Mouse (Mus musculus) midbrain, embryonic 10.5 days (tissue): Measurements from ENCODE around the gene Sulf2. TPM values are rescaled to one million over a fixed set of nuclear protein-coding genes. Genes with fewer than 3 reads are reported as not detected.
A peak's percentile ranks its signal among the peaks of the same experiment; 100 is the strongest.
"Not testable (repeated sequence)": the region's sequence is repeated elsewhere in the genome, so short reads cannot be mapped to it uniquely, and the experiment has no call there.

Source experiments
- DNase-seq: peaks from one replicate; pipeline ENCODE4 v3.0.0-alpha.2; 2017; ENCODE audit warnings: low spot score
- H3K27ac ChIP-seq: fragments of 300-500 bp; sonication (generic); replicated peaks from 2 replicates; pipeline ENCODE4 v1.5.1; 2016; ENCODE audit warnings: mild to moderate bottlenecking
- H3K27me3 ChIP-seq: fragments of 300-500 bp; sonication (generic); 2 replicates; pipeline ENCODE4 v1.6.1; 2016; ENCODE audit warnings: low read depth, mild to moderate bottlenecking; ENCODE audit not compliant: poor library complexity, severe bottlenecking
- H3K36me3 ChIP-seq: fragments of 300-500 bp; sonication (generic); 2 replicates; pipeline ENCODE4 v1.6.1; 2016; ENCODE audit warnings: mild to moderate bottlenecking, moderate library complexity
- H3K4me1 ChIP-seq: fragments of 300-500 bp; sonication (generic); 2 replicates; pipeline ENCODE4 v1.6.1; 2016
- H3K4me3 ChIP-seq: fragments of 300-500 bp; sonication (generic); 2 replicates; pipeline ENCODE4 v1.5.1; 2016; ENCODE audit warnings: mild to moderate bottlenecking, moderate library complexity
- H3K9me3 ChIP-seq: fragments of 300-500 bp; sonication (generic); replicated peaks from 2 replicates; pipeline ENCODE4 v1.6.1; 2016; ENCODE audit warnings: mild to moderate bottlenecking
- WGBS: fragments of 180-500 bp; shearing (Covaris S2); methylation state at CpG from one replicate; pipeline ENCODE4 v1.1.7; 2016; 5-methylcytosine and 5-hydroxymethylcytosine counted together
- polyA plus RNA-seq: library from polyadenylated mRNA; unstranded; fragments of >200 nt; fragmentation: Nextera tagmentation; extraction: Ambion mirVana; gene quantifications from 2 replicates; pipeline ENCODE4 v1.2.1, GENCODE M21; 2016

The Sulf2 gene
- 62.5 and 74.5 TPM in 2 replicates for polyA plus RNA-seq

- under 1% methylated on average over 23 of the region's 23 CpGs for WGBS
Observed at GRCm38 (mm10) chr2:166155454-166155815, at the start of gene Sulf2. TSS of gene Sulf2 (minus strand) at chr2:166155663.

GRCm38 (mm10) chr2:166204174-166204573, 48.7 kb upstream of the Sulf2 start:
- no peaks in the 10 kb centered on the region for H3K9me3 ChIP-seq
- no peak overlapping the region for H3K27ac ChIP-seq
- no peaks in the 10 kb centered on the region for H3K36me3 ChIP-seq
- H3K27me3 ChIP-seq, result peaks cover 37% of the 10 kb centered on the region
- peaks cover 21% of the 10 kb centered on the region for H3K4me1 ChIP-seq
- DNase-seq, result no peak
- WGBS, result 91% methylated on average over 13 of the region's 13 CpGs
- no peak overlapping the region for H3K4me3 ChIP-seq

More at GRCm38 (mm10) chr2:166155454-166155815, at the start of gene Sulf2:
- peaks cover 61% of the 10 kb centered on the region for H3K4me1 ChIP-seq
- H3K27ac ChIP-seq, result peak within 1 kb of the TSS; percentile 94
- peaks cover 41% of the 10 kb centered on the region for H3K27me3 ChIP-seq
- H3K9me3 ChIP-seq, result no peaks in the 10 kb centered on the region
- no peaks in the 10 kb centered on the region; the same call in 1 of the 2 replicates for H3K36me3 ChIP-seq
- H3K4me3 ChIP-seq, result peak within 1 kb of the TSS; percentile 84
- DNase-seq, result peak; percentile 84

GRCm38 (mm10) chr2:166203647-166204046, 48.2 kb upstream of the Sulf2 start:
- Histone ChIP-seq H3K27me3 (peaks cover 42% of the 10 kb centered on the region), H3K4me1 (peaks cover 20% of the 10 kb centered on the region), H3K27ac (no peak overlapping the region), H3K36me3 (no peaks in the 10 kb centered on the region), H3K9me3 (no peaks in the 10 kb centered on the region), H3K4me3 (no peak overlapping the region)
- DNase-seq, result no peak
- WGBS, result 92% methylated on average over 12 of the region's 12 CpGs

DNA sequence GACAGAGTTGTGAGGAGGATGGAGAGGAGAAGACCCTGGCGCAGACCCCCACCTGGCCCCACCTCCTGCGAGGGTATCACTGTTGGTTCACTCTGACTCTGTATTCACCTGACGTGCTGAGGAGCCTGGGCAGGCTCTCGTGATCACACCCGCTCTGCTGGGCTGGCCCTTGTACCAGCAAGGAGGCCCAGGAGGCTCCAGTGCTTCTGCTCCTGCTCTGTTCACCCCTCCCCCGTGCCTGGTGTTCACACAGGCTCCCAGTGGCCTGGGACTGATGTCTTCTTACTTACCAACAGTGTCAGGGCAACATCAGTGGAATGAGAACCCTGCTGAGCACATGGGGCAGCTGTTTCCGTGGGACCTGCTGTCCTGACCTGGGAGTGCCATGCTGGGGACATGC, 42.5 kb upstream of the Sulf2 start:
- H3K36me3 ChIP-seq, result no peaks in the 10 kb centered on the region
- H3K4me3 ChIP-seq, result no peak overlapping the region
- no peaks in the 10 kb centered on the region; the same call in 1 of the 2 replicates for H3K9me3 ChIP-seq
- peak overlapping the region; percentile 23 for H3K27ac ChIP-seq
- no peak for DNase-seq
- H3K27me3 ChIP-seq, result peaks cover 44% of the 10 kb centered on the region
- WGBS, result 46% methylated on average over 7 of the region's 7 CpGs
- peaks cover 29% of the 10 kb centered on the region for H3K4me1 ChIP-seq

DNA sequence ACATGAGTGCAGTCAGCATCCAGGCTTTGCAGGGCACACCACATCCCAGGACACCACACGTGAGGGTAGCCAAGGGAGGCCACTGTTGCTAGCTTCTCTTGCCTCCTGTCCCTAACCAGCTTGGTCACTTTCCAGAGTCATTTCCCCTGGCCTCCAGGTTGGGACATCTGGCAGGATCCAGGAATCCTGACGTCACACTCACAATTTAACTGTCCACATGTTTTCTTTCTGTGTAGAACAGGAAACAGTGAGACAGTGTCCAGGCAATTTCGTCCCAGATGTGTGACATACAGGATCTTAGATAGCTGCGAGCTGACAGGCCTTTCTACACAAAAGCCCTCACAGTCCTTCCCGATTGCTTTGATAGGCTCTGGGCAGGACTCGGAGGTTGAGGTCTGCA, 41.6 kb upstream of the Sulf2 start:
- WGBS, result 79% methylated on average over 6 of the region's 6 CpGs
- Histone ChIP-seq H3K27me3 (peaks cover 40% of the 10 kb centered on the region), H3K4me3 (no peak overlapping the region), H3K9me3 (no peaks in the 10 kb centered on the region; the same call in 1 of the 2 replicates), H3K4me1 (peaks cover 30% of the 10 kb centered on the region), H3K36me3 (no peaks in the 10 kb centered on the region), H3K27ac (no peak overlapping the region)
- no peak for DNase-seq

- H3K36me3 ChIP-seq, result no peaks in the 10 kb centered on the region
- H3K27ac ChIP-seq, result 0 out of 2 replicates have a peak overlapping the region, but pooled peaks have one; percentile 23
- H3K9me3 ChIP-seq, result no peaks in the 10 kb centered on the region; the same call in 1 of the 2 replicates
- WGBS, result 81% methylated on average over 13 of the region's 13 CpGs
- H3K27me3 ChIP-seq, result peaks cover 33% of the 10 kb centered on the region
- DNase-seq, result no peak
- H3K4me3 ChIP-seq, result no peak overlapping the region
- H3K4me1 ChIP-seq, result peaks cover 33% of the 10 kb centered on the region
Observed at GRCm38 (mm10) chr2:166196080-166196786, 40.8 kb upstream of the Sulf2 start.

GRCm38 (mm10) chr2:166195041-166195440, 39.6 kb upstream of the Sulf2 start:
- Histone ChIP-seq H3K4me1 (peaks cover 44% of the 10 kb centered on the region), H3K27ac (no peak overlapping the region)
- 81% methylated on average over 6 of the region's 6 CpGs for WGBS

GRCm38 (mm10) chr2:166194112-166194758, 38.8 kb upstream of the Sulf2 start:
- H3K4me1 ChIP-seq, result peaks cover 44% of the 10 kb centered on the region
- no peaks in the 10 kb centered on the region for H3K36me3 ChIP-seq
- no peak overlapping the region; the same call in 1 of the 2 replicates for H3K27ac ChIP-seq
- 65% methylated on average over 16 of the region's 16 CpGs for WGBS
- DNase-seq, result no peak
- H3K4me3 ChIP-seq, result no peak overlapping the region
- no peaks in the 10 kb centered on the region; the same call in 1 of the 2 replicates for H3K9me3 ChIP-seq
- H3K27me3 ChIP-seq, result peaks cover 25% of the 10 kb centered on the region

More at GRCm38 (mm10) chr2:166195041-166195440, 39.6 kb upstream of the Sulf2 start:
- Histone ChIP-seq H3K9me3 (no peaks in the 10 kb centered on the region; the same call in 1 of the 2 replicates), H3K27me3 (peaks cover 30% of the 10 kb centered on the region), H3K36me3 (no peaks in the 10 kb centered on the region), H3K4me3 (no peak overlapping the region)
- DNase-seq, result no peak

DNA sequence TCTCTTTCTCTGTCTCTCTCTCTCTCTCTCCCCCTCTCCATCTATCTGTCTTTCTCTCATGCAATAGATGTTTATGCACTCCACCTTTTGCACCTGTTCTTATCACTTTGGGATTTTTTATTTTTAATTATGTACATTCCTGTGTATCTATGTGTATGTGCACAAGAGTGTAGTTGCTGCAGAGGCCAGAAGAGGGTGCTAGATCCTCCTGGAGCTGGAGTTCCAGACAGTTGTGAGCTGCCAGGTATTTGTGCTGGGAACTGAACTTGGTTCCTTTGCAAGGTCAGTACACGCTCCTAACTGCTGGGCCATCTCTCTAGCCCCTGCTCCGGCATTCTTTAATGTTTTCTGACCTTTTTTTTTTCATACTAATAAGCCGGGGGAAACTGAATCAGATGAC, 38.0 kb upstream of the Sulf2 start:
- Histone ChIP-seq H3K9me3 (no peaks in the 10 kb centered on the region; the same call in 1 of the 2 replicates), H3K4me3 (no peak overlapping the region), H3K27me3 (peaks cover 18% of the 10 kb centered on the region), H3K4me1 (peaks cover 40% of the 10 kb centered on the region), H3K36me3 (no peaks in the 10 kb centered on the region), H3K27ac (no peak overlapping the region)
- WGBS, result 87% methylated on average over 3 of the region's 3 CpGs
- DNase-seq, result no peak

- Histone ChIP-seq H3K9me3 (no peaks in the 10 kb centered on the region; the same call in 1 of the 2 replicates), H3K36me3 (no peaks in the 10 kb centered on the region), H3K4me3 (no peak overlapping the region), H3K27ac (peak overlapping the region; percentile 60), H3K27me3 (peaks cover 9% of the 10 kb centered on the region), H3K4me1 (peaks cover 39% of the 10 kb centered on the region)
- 69% methylated on average over 8 of the region's 8 CpGs for WGBS
- DNase-seq, result no peak
Observed at GRCm38 (mm10) chr2:166190816-166191215, 35.4 kb upstream of the Sulf2 start.

DNA sequence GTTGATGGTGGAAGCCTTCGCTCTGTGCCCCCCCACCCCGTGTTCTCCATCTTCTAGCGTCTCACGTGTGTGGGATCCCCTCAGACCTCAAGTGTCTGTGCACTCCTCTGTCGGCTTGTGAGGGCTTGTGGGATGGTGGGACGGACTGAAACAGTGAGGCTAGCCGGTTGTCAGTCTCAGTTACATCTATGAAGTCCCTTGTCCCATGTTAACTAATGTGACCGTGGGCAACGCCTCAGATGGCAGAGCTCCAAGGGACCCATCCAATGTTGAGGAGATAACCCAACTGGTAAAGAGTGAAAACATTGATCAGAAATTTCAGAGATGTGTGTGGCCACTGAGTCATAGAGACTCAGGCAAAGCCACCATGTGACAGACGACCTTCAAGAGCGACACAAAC, 33.7 kb upstream of the Sulf2 start:
- Histone ChIP-seq H3K27me3 (peaks cover 15% of the 10 kb centered on the region), H3K27ac (no peak overlapping the region), H3K9me3 (no peaks in the 10 kb centered on the region; the same call in 1 of the 2 replicates), H3K4me1 (peaks cover 35% of the 10 kb centered on the region), H3K4me3 (no peak overlapping the region), H3K36me3 (no peaks in the 10 kb centered on the region)
- no peak for DNase-seq
- 93% methylated on average over 11 of the region's 11 CpGs for WGBS

GRCm38 (mm10) chr2:166187874-166188453, 32.5 kb upstream of the Sulf2 start:
- 84% methylated on average over 10 of the region's 11 CpGs for WGBS
- 0 out of 2 replicates have a peak overlapping the region, but pooled peaks have one; percentile 55 for H3K27ac ChIP-seq

More at GRCm38 (mm10) chr2:166187874-166188453, 32.5 kb upstream of the Sulf2 start:
- peaks cover 15% of the 10 kb centered on the region for H3K27me3 ChIP-seq
- H3K4me1 ChIP-seq, result peaks cover 35% of the 10 kb centered on the region
- not testable (repeated sequence) for H3K4me3 ChIP-seq, H3K9me3 ChIP-seq, DNase-seq, H3K36me3 ChIP-seq
